Mouse (Mus musculus) hindbrain, postnatal 0 days (tissue): ENCODE measurements around the gene Dynlt3. TPM values are rescaled to one million over a fixed set of nuclear protein-coding genes. Genes with fewer than 3 reads are reported as not detected.
"Not testable (repeated sequence)": the region's sequence is repeated elsewhere in the genome, so short reads cannot be mapped to it uniquely, and the experiment has no call there.

Experiments used
- ATAC-seq: fragments of 200-750 bp; cut with Nextera tagmentation; 2 replicates; pipeline ENCODE4 v1.8.0; 2017; ENCODE audit warnings: mild to moderate bottlenecking, moderate TSS enrichment, moderate library complexity
- DNase-seq: peaks from one replicate; pipeline ENCODE4 v3.0.0-alpha.2; 2015; ENCODE audit warnings: low spot score
- H3K27ac ChIP-seq: fragments of 300-500 bp; sonication (generic); 2 replicates; pipeline ENCODE4 v1.5.1; 2014; ENCODE audit warnings: mild to moderate bottlenecking
- H3K27me3 ChIP-seq: fragments of 300-500 bp; sonication (generic); 2 replicates; pipeline ENCODE4 v1.6.1; 2014; ENCODE audit warnings: low read length, mixed read lengths; ENCODE audit not compliant: insufficient read depth
- H3K36me3 ChIP-seq: fragments of 300-500 bp; sonication (generic); 2 replicates; pipeline ENCODE4 v1.6.1; 2014; ENCODE audit warnings: low read length, mixed read lengths; ENCODE audit not compliant: insufficient read depth
- H3K4me1 ChIP-seq: fragments of 300-500 bp; sonication (generic); 2 replicates; pipeline ENCODE4 v1.6.1; 2014; ENCODE audit warnings: antibody characterized with exemption, low read length, mixed read lengths; ENCODE audit not compliant: insufficient read depth
- H3K4me2 ChIP-seq: fragments of 300-500 bp; sonication (generic); 2 replicates; pipeline ENCODE4 v1.6.1; 2014; ENCODE audit warnings: low read depth, mild to moderate bottlenecking, low read length, moderate library complexity, mixed read lengths
- H3K4me3 ChIP-seq: fragments of 300-500 bp; sonication (generic); 2 replicates; pipeline ENCODE4 v1.5.1; 2014; ENCODE audit warnings: low read length
- H3K9ac ChIP-seq: fragments of 300-500 bp; sonication (generic); replicated peaks from 2 replicates; pipeline ENCODE4 v1.6.1; 2014; ENCODE audit warnings: mild to moderate bottlenecking, low read length, moderate library complexity, mixed read lengths
- H3K9me3 ChIP-seq: fragments of 300-500 bp; sonication (generic); 2 replicates; pipeline ENCODE4 v1.6.1; 2016; ENCODE audit warnings: low read length, mixed read lengths
- CTCF ChIP-seq: IDR thresholded peaks from 2 replicates; pipeline ENCODE4 v1.5.1; 2016; ENCODE audit warnings: antibody characterized with exemption, control low read depth, low read depth
- WGBS: fragments of 180-500 bp; shearing (Covaris S2); extraction: QIAGEN DNeasy Blood & Tissue Kit; methylation state at CpG from one replicate; pipeline ENCODE4 v1.1.7; 2014; 5-methylcytosine and 5-hydroxymethylcytosine counted together
- polyA plus RNA-seq: library from polyadenylated mRNA; unstranded; fragments of >200 nt; fragmentation: Nextera tagmentation; extraction: Ambion mirVana; gene quantifications from 2 replicates; pipeline ENCODE4 v1.2.1, GENCODE M21; 2015
- total RNA-seq: library from RNA; depleted of rRNA; stranded (reverse); fragments of >200 nt; gene quantifications from 2 replicates; pipeline ENCODE4 v1.2.3, GENCODE M21; 2014; rRNA removed

Gene Dynlt3
- 32.1 and 40.7 TPM in 2 replicates for total RNA-seq
- polyA plus RNA-seq, result 71.6 and 74.9 TPM in 2 replicates

GRCm38 (mm10) chrX:9662391-9663111 lies at the start of gene Dynlt3:
Gene Dynlt3 (minus strand): TSS chrX:9663003.
- WGBS, result 26% methylated on average over 30 of the region's 30 CpGs
- DNase-seq, result peak; percentile 86
- peak within 1 kb of the TSS; percentile 65 for H3K9ac ChIP-seq
- peak; percentile 99 for ATAC-seq
- no peaks in the 10 kb centered on the region for H3K4me1 ChIP-seq
- peak within 1 kb of the TSS; percentile 58 for H3K4me2 ChIP-seq
- H3K9me3 ChIP-seq, result no peaks in the 10 kb centered on the region
- no peaks in the 10 kb centered on the region for H3K27me3 ChIP-seq
- H3K27ac ChIP-seq, result peak within 1 kb of the TSS; percentile 78
- 0 out of 2 replicates have a peak, but pooled peaks have one; percentile 5 for TF ChIP-seq CTCF
- H3K4me3 ChIP-seq, result peak within 1 kb of the TSS; percentile 46
- no peaks in the 10 kb centered on the region for H3K36me3 ChIP-seq

DNA sequence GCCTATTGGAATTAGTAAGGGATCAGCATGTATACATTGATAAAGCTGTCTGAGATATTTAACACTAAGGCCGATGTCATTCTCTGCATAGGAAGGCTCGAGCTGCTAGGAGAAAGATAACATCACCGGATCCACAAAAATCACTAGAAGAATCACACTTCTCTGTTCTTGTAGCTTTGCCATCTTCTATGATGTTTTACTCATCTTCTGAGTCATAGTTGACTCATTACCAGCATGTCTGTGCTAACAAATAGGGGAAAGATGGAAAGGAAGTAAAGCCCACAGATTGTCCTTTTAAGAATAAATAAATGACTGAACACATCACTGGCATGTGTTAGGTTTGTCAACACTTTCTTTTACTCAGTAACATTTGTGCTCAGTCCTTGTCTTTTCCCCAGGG lies 37.0 kb upstream of the Dynlt3 start:
- Histone ChIP-seq H3K4me2 (no peak overlapping the region), H3K36me3 (no peaks in the 10 kb centered on the region), H3K4me3 (no peak overlapping the region), H3K27ac (no peak overlapping the region), H3K4me1 (no peaks in the 10 kb centered on the region), H3K9me3 (no peaks in the 10 kb centered on the region), H3K27me3 (no peaks in the 10 kb centered on the region), H3K9ac (no peak overlapping the region)
- ATAC-seq, result no peak
- DNase-seq, result no peak
- no peak for TF ChIP-seq CTCF
- WGBS, result 90% methylated on average over 3 of the region's 3 CpGs

DNA sequence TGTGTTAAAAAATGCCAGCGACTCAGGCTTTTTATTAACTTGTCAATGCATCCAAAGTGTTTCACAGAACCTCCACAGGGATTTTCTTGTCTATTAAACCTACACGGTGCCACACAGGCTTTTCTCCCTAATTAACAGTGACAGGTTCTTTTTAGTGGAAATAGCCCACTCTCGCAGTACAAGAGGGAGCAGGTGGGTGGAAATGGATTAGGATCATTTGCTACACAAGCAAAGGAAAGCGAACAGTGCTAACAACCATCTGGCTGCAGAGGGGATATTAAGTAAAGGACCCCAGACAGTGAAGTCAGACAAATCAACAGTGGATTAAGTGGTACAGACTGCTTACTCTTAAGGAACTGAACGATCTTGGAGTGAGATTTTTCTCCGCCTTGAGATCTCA lies 33.2 kb upstream of the Dynlt3 start:
- Histone ChIP-seq H3K4me3 (no peak overlapping the region), H3K27me3 (no peaks in the 10 kb centered on the region), H3K4me1 (no peaks in the 10 kb centered on the region), H3K9ac (no peak overlapping the region), H3K27ac (no peak overlapping the region), H3K9me3 (no peaks in the 10 kb centered on the region), H3K36me3 (no peaks in the 10 kb centered on the region), H3K4me2 (no peak overlapping the region)
- ATAC-seq, result no peak
- TF ChIP-seq CTCF, result no peak
- 55% methylated on average over 6 of the region's 6 CpGs for WGBS
- DNase-seq, result peak; percentile 25

DNA sequence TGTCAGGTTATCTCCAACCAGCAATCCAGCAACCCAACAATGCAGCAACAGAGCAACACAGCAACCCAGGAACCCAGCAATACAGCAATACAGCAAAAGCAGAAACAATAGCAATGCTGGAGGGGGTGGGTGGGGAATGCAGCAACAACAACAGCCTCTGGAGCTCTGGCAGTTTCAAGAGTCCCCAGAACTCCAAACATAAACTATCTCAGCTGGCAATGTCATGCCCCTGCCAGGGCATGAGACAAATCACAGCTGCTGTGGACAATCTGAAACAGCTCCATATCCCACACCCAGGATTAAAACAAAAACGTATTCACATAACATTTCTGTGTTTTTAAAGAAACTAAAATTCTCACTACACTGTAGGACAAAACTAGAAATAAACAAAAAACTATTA lies 9.2 kb upstream of the Dynlt3 start:
- Histone ChIP-seq H3K27me3 (no peaks in the 10 kb centered on the region), H3K36me3 (no peaks in the 10 kb centered on the region), H3K4me3 (no peak overlapping the region), H3K4me1 (no peaks in the 10 kb centered on the region), H3K9ac (no peak overlapping the region), H3K4me2 (no peak overlapping the region), H3K9me3 (no peaks in the 10 kb centered on the region), H3K27ac (no peak overlapping the region)
- TF ChIP-seq CTCF, result no peak
- DNase-seq (no peak), ATAC-seq (no peak)
- 55% methylated on average over 1 of the region's 1 CpGs for WGBS

GRCm38 (mm10) chrX:9671418-9671817 lies 8.6 kb upstream of the Dynlt3 start:
- no peaks in the 10 kb centered on the region for H3K36me3 ChIP-seq
- no peaks in the 10 kb centered on the region for H3K9me3 ChIP-seq
- no peak overlapping the region for H3K27ac ChIP-seq
- 87% methylated on average over 3 of the region's 3 CpGs for WGBS
- no peak overlapping the region for H3K4me2 ChIP-seq
- no peak overlapping the region for H3K9ac ChIP-seq
- H3K27me3 ChIP-seq, result no peaks in the 10 kb centered on the region
- ATAC-seq, result no peak
- no peak overlapping the region for H3K4me3 ChIP-seq
- no peaks in the 10 kb centered on the region for H3K4me1 ChIP-seq
- DNase-seq, result no peak
- no peak for TF ChIP-seq CTCF

DNA sequence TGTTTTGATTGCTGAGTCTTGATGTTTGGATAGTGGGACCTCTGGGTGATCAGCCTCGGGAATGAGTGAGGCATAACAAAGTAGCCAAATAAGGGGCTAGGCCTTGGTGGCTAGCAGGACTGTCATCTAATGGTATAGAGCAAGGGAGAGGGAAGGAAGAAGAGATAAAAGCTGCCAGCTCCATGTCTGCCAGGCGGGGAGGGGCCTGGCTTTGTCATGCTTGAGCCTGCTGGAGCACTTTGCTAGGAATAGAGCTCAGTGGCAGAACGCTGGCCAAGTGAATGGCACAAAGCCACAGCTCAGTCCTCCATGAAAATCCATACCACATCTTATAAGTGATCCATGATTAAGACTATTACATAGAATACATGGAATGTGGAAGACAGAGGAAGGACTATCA lies 10.0 kb downstream of the Dynlt3 start:
- no peaks in the 10 kb centered on the region for H3K9me3 ChIP-seq
- no peak overlapping the region for H3K9ac ChIP-seq
- no peak overlapping the region for H3K27ac ChIP-seq
- H3K4me3 ChIP-seq, result no peak overlapping the region
- no peak overlapping the region for H3K4me2 ChIP-seq
- 56% methylated on average over 3 of the region's 3 CpGs for WGBS
- 0 out of 2 replicates have a peak, but pooled peaks have one; percentile 35 for ATAC-seq
- H3K36me3 ChIP-seq, result no peaks in the 10 kb centered on the region
- no peaks in the 10 kb centered on the region for H3K27me3 ChIP-seq
- DNase-seq, result peak; percentile 10
- no peaks in the 10 kb centered on the region for H3K4me1 ChIP-seq
- TF ChIP-seq CTCF, result no peak

- not testable (repeated sequence) for H3K27ac ChIP-seq, H3K4me1 ChIP-seq, H3K9ac ChIP-seq, H3K36me3 ChIP-seq, H3K4me3 ChIP-seq, H3K9me3 ChIP-seq, DNase-seq, H3K27me3 ChIP-seq, H3K4me2 ChIP-seq, ATAC-seq
- WGBS, result 67% methylated on average over 5 of the region's 5 CpGs
These were observed 22.2 kb downstream of the Dynlt3 start for GRCm38 (mm10) chrX:9640594-9640993.

DNA sequence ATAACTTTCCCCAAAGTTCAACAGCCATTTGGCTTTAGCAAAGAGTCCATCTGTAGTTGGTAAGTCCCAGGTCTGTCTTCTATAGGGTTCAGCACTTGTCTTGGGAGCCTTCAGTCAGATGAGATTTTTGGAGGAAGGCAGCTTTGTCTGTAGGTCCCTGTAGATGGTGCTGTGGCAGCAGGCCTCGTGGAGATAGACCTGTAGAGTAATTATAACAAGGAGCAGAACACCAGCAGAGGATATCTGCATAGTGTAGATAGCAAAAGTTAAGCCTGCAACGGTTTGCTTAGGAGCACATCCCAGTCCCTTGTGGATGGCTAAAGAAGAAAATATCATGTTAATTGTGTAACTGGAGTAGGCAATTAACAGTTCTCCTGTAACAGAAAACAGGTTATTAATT lies 22.7 kb downstream of the Dynlt3 start:
- H3K9ac ChIP-seq, H3K9me3 ChIP-seq, H3K4me1 ChIP-seq, H3K4me3 ChIP-seq, H3K27ac ChIP-seq, H3K27me3 ChIP-seq, H3K4me2 ChIP-seq, H3K36me3 ChIP-seq, ATAC-seq, DNase-seq: not testable (repeated sequence)
- 53% methylated on average over 2 of the region's 2 CpGs for WGBS
